Mouse (Mus musculus) layer of hippocampus, postnatal 10 days (tissue): ENCODE data around the gene Dync1h1. TPM values are rescaled to one million over a fixed set of nuclear protein-coding genes. Genes with fewer than 3 reads are reported as not detected.
A peak's percentile ranks its signal among the peaks of the same experiment; 100 is the strongest.

Source experiments
- DNase-seq, 2 experiments: peaks; one replicate each; pipeline ENCODE4 v3.0.0; 2021; ENCODE audit warnings: low spot score in 2 of 2
- long read RNA-seq: library from polyadenylated mRNA; stranded (forward); transcript quantifications from one replicate; pipeline ENCODE4 v2.0.0, GENCODE M21; 2023
- total RNA-seq, 2 experiments: library from RNA; stranded (reverse); gene quantifications; 2 replicates each; pipeline ENCODE4 v1.2.3; 2021

Dync1h1 gene
- total RNA-seq: 100 to 1,000 TPM; 310 to 332 TPM
- long read RNA-seq, full-length matches to known transcripts: 1 of 51 reads
- long read RNA-seq, partial matches to known transcripts: 47 of 51 reads
- long read RNA-seq, other reads (novel, unspliced or antisense): 3 of 51 reads

DNA sequence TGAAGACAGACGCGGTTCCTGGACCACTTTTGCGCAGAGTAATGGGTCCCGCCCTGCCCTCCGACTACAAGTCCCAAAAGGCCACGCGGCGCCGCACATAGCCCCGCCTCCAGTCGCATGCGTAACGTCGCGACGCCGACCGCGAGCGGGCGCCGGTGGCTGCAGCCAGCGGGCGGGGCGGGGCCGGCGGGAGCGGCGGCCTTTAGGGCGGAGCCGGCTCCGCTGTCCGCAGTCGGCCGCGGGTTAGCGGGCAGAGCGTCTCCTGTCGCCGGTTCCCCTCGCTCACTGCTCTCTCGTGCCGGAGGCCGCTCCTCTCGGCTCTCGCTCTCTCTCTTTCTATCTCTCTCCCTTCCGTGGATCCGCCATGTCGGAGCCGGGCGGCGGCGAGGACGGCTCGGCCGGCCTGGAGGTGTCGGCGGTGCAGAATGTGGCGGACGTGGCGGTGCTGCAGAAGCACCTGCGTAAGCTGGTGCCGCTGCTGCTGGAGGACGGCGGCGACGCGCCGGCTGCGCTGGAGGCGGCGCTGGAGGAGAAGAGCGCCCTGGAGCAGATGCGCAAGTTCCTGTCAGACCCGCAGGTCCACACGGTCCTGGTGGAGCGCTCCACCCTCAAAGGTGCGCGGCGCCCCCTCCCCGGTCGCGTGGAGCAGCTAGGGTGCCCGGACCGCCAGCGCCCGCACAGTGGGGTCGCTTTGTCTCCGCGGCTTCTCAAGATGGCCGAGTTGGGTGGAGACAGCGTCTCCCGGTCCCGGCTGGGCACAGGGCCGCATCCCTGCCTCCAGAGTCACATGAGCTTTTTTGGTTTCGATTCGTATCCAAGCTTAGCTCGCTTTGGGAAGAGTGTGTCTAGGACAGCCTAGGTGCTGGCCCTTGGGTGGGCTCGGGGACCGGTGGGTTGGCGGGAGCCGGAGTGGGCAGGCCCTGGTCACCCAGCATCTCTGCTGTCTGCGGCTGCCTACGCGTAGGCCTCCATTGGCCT is at the start of gene Dync1h1:
Gene Dync1h1 (plus strand): TSS at position 212 of the 978 bp plus-strand sequence.
- DNase-seq: peak; percentile 91 to 94

DNA sequence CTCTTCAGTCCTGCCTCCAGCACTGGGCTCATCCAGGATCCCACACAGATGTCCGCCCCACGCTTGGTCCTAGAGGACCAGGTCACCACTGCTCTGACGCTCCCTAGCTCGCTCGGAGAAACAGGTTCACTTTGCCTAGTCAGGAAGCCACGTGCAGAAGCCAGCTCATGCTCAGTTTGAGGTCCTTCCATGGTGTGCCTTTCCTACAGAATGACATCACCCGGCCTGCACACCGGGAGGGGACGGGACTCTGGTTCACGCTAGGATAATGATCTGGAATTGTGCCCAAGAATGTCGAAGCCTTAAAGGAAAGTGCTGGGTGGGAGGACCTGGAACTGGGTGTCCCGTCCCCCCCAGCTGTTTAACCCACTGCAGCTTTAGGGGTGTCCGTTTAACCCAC is 49.1 kb upstream of the Dync1h1 start:
- DNase-seq: no peak

DNA sequence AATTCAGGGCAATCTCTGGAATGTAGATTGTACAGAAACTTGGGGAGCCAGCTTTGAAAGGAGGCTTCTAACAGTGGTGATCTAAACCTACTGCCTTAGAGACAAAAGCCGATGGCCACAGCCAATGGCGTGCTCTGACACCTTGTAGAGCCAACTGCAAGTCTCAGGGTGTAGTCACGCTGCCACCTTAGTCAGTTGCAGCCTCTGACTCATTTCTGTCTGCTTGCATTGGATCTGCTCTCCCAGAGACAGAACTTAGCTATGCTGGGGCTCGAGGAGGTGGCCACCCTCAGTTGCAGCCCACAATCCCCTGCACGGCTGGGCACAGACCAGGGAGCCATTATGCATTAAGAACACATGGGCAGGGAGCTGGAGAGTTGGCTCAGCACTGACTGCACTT is 47.9 kb upstream of the Dync1h1 start:
- no peak for DNase-seq

DNA sequence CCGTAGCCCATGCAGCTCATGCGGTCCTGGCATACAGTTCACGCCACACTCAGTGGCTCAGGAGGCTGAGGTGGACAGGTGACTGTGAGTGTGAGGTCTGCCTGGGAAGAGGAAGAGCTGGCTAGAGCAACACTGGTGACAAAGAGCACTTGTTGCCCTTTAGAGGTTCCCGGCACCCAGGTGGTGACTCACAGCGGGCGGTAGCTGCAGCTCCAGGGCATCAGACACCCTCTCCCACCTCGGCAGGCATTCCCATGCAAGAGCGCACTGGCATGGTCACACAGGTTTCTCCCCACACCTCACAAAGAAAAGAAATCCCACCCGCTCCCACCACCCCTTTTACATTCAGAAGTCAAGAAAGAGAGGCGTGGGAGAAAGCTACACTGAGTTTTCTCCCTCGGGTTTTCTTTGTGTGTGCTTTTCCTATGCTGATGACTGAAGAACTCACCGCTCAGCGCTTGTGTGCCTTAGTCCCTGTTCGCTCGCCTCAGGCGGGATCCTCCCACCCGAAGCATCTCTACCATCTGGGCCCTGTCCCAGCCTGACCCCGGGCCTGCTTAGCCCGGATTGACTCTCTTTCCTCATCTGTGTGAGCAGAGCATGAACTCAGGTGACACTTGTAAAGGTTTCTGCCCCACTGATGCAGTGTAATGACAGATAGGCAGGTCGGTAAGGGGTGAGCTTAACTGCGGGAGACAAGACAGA is 45.6 kb upstream of the Dync1h1 start:
- DNase-seq: no peak

GRCm38 (mm10) chr12:110556861-110557628 is 44.2 kb upstream of the Dync1h1 start:
- DNase-seq: no peak

GRCm38 (mm10) chr12:110558175-110558574 is 43.1 kb upstream of the Dync1h1 start:
- no peak for DNase-seq

GRCm38 (mm10) chr12:110563383-110563782 is 37.9 kb upstream of the Dync1h1 start:
- no peak for DNase-seq

DNA sequence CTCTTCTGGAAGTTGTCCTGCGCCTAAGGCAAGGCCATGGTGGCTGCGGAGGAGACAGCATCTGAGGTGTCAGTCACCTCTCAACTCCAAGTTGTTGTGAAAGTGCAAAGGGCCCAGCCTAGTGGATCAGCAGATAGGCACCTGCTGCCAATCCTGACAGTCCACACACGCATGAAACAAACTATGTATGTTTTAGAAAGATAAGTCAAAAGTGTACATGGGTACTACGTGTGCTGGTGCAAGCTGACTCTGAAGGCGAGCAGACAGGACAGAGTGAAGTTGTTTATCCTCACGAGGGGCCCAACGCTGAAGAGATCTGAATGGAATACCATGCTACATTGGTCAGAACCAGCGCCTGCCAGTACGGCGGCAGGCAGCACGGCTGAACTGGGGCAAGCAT is 36.4 kb upstream of the Dync1h1 start:
- DNase-seq: no peak

- no peak for DNase-seq
Observed at GRCm38 (mm10) chr12:110566366-110566765, 34.9 kb upstream of the Dync1h1 start.

DNA sequence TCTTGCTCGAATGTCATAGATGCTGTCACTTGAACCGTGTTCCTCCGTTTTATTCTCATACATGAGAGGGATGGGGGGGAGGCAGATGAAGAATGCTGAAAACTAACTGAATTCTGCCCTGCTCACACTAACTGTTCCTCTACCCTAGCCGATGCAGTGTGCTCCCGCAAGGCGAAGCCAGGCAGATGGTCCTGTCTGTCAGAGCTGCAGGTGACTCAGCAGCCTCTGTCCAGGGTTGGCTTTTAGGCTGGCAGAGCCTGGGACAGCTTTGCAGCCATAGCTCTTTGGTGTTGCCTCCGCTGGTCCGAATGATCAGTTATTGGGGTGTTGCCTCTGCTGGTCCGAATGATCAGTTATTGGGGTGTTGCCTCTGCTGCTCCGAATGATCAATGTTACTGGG is 30.2 kb upstream of the Dync1h1 start:
- no peak for DNase-seq

DNA sequence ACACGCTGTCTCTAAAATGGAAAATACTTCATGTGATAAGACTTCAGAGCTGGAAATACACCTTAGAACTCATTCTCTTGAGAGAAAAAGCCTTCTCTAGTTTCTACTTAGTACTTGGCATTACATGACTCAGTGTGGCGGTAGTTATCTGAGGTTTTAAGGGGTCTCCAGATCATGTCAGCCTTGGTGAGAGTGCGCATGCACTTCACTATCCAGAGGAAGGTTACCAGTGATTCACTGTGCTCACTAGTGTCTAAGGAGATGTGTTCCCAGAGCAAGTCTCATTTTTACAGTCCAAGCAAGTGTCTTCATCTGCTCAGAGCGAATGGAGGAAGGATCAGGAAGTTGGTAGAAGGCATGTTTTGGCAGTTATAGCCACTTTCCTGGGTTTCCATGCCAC is 28.9 kb upstream of the Dync1h1 start:
- no peak for DNase-seq

GRCm38 (mm10) chr12:110573635-110574034 is 27.6 kb upstream of the Dync1h1 start:
- DNase-seq: no peak

DNA sequence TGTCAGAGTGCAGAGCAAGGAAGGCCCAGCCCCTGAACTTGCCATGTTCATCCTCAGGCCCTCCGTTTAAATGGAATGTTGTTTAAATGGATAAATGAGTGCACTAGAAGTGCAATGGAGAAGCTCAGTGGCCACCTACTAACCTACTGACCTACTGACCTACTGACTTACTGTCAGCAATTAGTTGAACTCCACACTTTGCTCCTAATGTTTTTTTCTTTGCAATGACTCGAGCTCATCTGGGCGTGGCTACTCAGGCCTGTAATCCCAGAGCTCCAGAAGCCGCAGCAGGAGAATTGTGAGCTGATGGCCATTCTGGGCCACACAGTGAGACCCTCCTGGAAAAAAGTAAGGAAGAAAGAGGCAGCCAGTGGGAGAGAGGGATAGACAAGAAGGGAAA is 25.3 kb upstream of the Dync1h1 start:
- DNase-seq: no peak

GRCm38 (mm10) chr12:110578333-110578732 is 22.9 kb upstream of the Dync1h1 start:
- no peak for DNase-seq

- DNase-seq: no peak
Observed at GRCm38 (mm10) chr12:110588622-110589021, 12.6 kb upstream of the Dync1h1 start.

DNA sequence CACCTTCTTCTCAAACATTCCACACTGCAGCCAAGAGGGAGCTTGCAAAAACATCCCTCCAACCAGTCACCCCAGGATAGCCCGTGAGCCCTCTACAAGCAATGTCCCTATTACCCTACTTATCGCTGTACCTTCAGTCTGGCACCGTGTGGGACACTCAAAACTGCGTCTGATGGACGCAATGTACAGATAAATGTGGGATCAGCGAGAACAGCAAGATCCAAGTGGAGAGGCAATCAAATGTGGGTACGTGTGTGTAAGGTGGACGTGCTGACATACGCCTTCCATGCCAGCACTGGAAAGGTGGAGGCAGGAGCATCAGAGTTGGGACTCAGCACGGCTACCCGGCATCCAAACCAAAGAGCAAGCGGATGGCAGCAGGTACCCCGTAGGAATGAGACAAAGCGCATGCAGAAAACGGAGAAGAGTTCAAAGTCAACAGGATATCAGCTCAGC is 10.4 kb upstream of the Dync1h1 start:
- DNase-seq: no peak

GRCm38 (mm10) chr12:110591260-110591883 is 9.9 kb upstream of the Dync1h1 start:
- DNase-seq: peak; percentile 97 to 98

GRCm38 (mm10) chr12:110598527-110598926 is 2.7 kb upstream of the Dync1h1 start:
- peak; percentile 86 to 88 for DNase-seq

DNA sequence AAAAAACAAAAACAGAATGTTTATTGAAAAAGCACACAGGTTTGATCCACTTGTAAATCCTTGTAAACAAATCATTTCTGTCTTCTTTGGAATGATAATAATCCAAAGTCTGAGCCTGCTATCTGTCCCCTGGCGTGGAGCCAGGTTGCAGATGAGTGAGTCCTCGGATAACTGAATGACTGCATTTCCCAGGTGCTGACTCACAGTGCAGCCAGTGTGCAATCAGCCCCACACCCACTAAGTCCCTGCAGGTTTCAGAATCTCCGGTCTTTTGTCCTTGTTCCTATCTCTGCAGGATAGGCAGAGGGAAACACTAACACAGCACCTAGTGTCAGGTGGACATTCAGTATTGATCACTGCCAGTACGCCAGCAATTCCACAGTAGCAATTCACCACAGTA is 1.5 kb upstream of the Dync1h1 start:
- no peak for DNase-seq

GRCm38 (mm10) chr12:110600225-110600991 is 844 bp upstream of the Dync1h1 start:
- peak; percentile 16 to 45 for DNase-seq
